Mouse (Mus musculus): Measurements from ENCODE around the gene Kcnt1.

GRCm38 (mm10) chr2:25943822-25944221, 80.3 kb downstream of the Kcnt1 start:
- no peak for TF ChIP-seq CTCF (IDR thresholded peaks at IDR 0.05; ENCODE audit: low read depth)
- no peak for TF ChIP-seq EP300 (IDR thresholded peaks at IDR 0.05; ENCODE audit: low read depth)

Measured in heart, postnatal 0 days (tissue).